Mouse (Mus musculus): ENCODE results near the gene Mlph. TPM values are rescaled to one million over a fixed set of nuclear protein-coding genes. Genes with fewer than 3 reads are reported as not detected.

Mlph gene
- total RNA-seq, 1 experiment, result 0.36 TPM

DNA sequence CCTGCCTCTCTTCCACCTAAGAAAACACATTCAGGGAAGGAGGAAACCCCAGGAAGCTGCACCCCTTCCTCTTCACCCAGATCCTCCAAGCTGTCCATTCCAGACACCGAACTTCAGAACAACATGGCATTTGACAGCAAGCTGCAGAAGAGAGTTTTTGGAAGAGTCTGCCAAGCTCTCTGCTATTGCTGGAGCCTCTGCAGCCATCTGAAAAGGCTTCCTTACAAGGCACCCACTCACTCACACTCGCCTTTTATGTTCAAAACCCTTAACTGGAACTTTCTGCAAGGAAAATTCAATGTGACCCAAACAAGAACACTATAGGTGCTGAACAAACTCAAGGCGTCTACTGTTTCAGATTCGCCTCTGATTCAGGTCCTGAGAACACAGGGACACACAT lies 53.8 kb downstream of the Mlph start:
- H3K9ac ChIP-seq (ENCODE audit: insufficient read depth, low read depth, low read length, poor library complexity, severe bottlenecking), result no peak overlapping the region
- no peak overlapping the region for H3K27ac ChIP-seq (ENCODE audit: insufficient read depth, low read depth, low read length, poor library complexity, severe bottlenecking)
- in situ Hi-C loops (cut with MboI; ENCODE audit: low sequenced_read_pairs in 2 of 2, unreplicated experiment in 2 of 2), result loop anchor here in 1 of 2 experiments (25.0 kb wide), 1 partner anchor 331 kb away; no protein-coding TSS in a partner anchor
- H3K4me1 ChIP-seq (ENCODE audit: control insufficient read depth in 2 of 2, insufficient read depth in 2 of 2, low read length in 2 of 2, poor library complexity in 1 of 2), result peaks cover 0 to 5% of the 10 kb centered on the region in 2 experiments; a peak in 1 of 4 replicates
- TF ChIP-seq HCFC1 (IDR thresholded peaks at IDR 0.05; ENCODE audit: borderline replicate concordance, insufficient read depth, low read length) (no peak), CHD2 (IDR thresholded peaks at IDR 0.05; ENCODE audit: low read depth, low read length) (no peak), ZC3H11A (IDR thresholded peaks at IDR 0.05; ENCODE audit: borderline replicate concordance, low read depth, low read length) (no peak), ZNF384 (IDR thresholded peaks at IDR 0.05; ENCODE audit: low read depth, low read length) (no peak), MAFK (IDR thresholded peaks at IDR 0.05; ENCODE audit: insufficient read depth, low read depth, low read length) (no peak)
- H3K4me3 ChIP-seq (ENCODE audit: insufficient read depth in 1 of 2, low read depth in 1 of 2, low read length in 2 of 2, poor library complexity in 1 of 2, severe bottlenecking in 1 of 2), result no peak overlapping the region
- no peaks in the 10 kb centered on the region for H3K9me3 ChIP-seq (ENCODE audit: control insufficient read depth, insufficient read depth, low read depth, low read length)
- no peak for DNase-seq (ENCODE audit: low read depth, low spot score)
- H3K36me3 ChIP-seq (ENCODE audit: control insufficient read depth, insufficient read depth, low read length, poor library complexity, severe bottlenecking), result no peaks in the 10 kb centered on the region

DNA sequence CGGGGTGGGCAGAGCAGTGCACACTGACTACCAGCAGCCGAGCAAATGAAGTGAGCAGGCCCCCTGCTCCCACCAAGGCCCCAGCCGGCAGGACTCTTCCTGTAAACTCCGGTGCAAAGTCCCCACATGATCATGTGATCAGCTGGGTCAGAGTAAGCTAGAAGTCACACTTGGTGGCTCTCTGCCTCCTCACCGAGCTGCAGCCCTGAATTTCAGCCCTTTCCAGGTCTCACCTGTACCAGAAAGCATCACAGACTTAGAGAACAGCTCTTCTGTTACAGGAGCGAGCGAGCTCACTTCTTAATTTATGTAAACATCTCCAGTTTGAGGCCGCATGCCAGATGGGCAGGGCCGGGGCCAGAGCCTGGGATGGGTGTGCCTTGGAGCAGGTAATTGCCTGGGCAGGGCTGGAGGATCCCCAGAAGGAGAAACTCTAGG lies 54.5 kb downstream of the Mlph start, which contains the start of gene Rab17:
TSS of gene Rab17 (minus strand) at position 315 of the 438 bp plus-strand sequence.
- no peak for DNase-seq (ENCODE audit: low read depth, low spot score)
- Histone ChIP-seq H3K9ac (ENCODE audit: insufficient read depth, low read depth, low read length, poor library complexity, severe bottlenecking) (no peak within 1 kb of the TSS), H3K9me3 (ENCODE audit: control insufficient read depth, insufficient read depth, low read depth, low read length) (no peaks in the 10 kb centered on the region), H3K4me3 (ENCODE audit: insufficient read depth in 1 of 2, low read depth in 1 of 2, low read length in 2 of 2, poor library complexity in 1 of 2, severe bottlenecking in 1 of 2) (no peak within 1 kb of the TSS), H3K4me1 (ENCODE audit: control insufficient read depth in 2 of 2, insufficient read depth in 2 of 2, low read length in 2 of 2, poor library complexity in 1 of 2) (peaks cover 0 to 5% of the 10 kb centered on the region in 2 experiments; a peak in 1 of 4 replicates), H3K27ac (ENCODE audit: insufficient read depth, low read depth, low read length, poor library complexity, severe bottlenecking) (no peak within 1 kb of the TSS), H3K36me3 (ENCODE audit: control insufficient read depth, insufficient read depth, low read length, poor library complexity, severe bottlenecking) (no peaks in the 10 kb centered on the region)
- in situ Hi-C loops (cut with MboI; ENCODE audit: low sequenced_read_pairs in 2 of 2, unreplicated experiment in 2 of 2), result loop anchor here in 1 of 2 experiments (25.0 kb wide), 1 partner anchor 332 kb away; no protein-coding TSS in a partner anchor
- TF ChIP-seq CHD2 (IDR thresholded peaks at IDR 0.05; ENCODE audit: low read depth, low read length), result no peak
- no peak for TF ChIP-seq ZNF384 (IDR thresholded peaks at IDR 0.05; ENCODE audit: low read depth, low read length)
- TF ChIP-seq ZC3H11A (IDR thresholded peaks at IDR 0.05; ENCODE audit: borderline replicate concordance, low read depth, low read length), result no peak
- TF ChIP-seq HCFC1 (IDR thresholded peaks at IDR 0.05; ENCODE audit: borderline replicate concordance, insufficient read depth, low read length), result no peak
- TF ChIP-seq MAFK (IDR thresholded peaks at IDR 0.05; ENCODE audit: insufficient read depth, low read depth, low read length), result no peak

DNA sequence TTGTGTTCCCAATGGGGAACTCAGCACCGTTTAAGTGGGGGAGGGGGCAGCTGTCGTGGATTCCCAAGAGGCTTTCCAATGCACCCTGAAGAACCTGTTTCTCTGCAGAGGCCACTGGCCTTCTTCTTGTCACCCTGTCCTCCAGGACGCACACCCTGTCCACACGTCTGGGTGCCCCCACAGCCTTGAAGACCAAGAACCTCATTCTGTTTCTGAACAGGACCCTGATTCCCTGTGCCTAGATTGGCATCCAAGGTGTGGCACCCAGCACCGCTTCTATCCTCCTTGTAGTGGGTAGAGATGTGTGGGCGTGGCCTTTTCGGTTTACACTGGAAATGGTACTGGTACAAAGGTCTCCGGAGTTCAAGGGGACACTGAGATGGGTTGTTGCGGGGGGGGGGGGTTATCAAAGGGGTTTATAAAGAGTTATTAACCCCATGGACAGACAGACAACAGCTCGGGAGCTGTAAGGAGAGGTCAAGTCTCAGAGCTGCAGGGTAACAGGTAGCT lies 55.1 kb downstream of the Mlph start:
- DNase-seq (ENCODE audit: low read depth, low spot score), result no peak
- Histone ChIP-seq H3K4me1 (ENCODE audit: control insufficient read depth in 2 of 2, insufficient read depth in 2 of 2, low read length in 2 of 2, poor library complexity in 1 of 2) (peaks cover 0 to 5% of the 10 kb centered on the region in 2 experiments; a peak in 1 of 4 replicates), H3K36me3 (ENCODE audit: control insufficient read depth, insufficient read depth, low read length, poor library complexity, severe bottlenecking) (no peaks in the 10 kb centered on the region), H3K9ac (ENCODE audit: insufficient read depth, low read depth, low read length, poor library complexity, severe bottlenecking) (no peak overlapping the region), H3K4me3 (ENCODE audit: insufficient read depth in 1 of 2, low read depth in 1 of 2, low read length in 2 of 2, poor library complexity in 1 of 2, severe bottlenecking in 1 of 2) (no peak overlapping the region), H3K27ac (ENCODE audit: insufficient read depth, low read depth, low read length, poor library complexity, severe bottlenecking) (no peak overlapping the region), H3K9me3 (ENCODE audit: control insufficient read depth, insufficient read depth, low read depth, low read length) (no peaks in the 10 kb centered on the region)
- in situ Hi-C loops (cut with MboI; ENCODE audit: low sequenced_read_pairs in 2 of 2, unreplicated experiment in 2 of 2), result loop anchor here (10.0 to 25.0 kb wide), 2 partner anchors 135 to 333 kb away; no protein-coding TSS in a partner anchor
- no peak for TF ChIP-seq ZC3H11A (IDR thresholded peaks at IDR 0.05; ENCODE audit: borderline replicate concordance, low read depth, low read length)
- no peak for TF ChIP-seq ZNF384 (IDR thresholded peaks at IDR 0.05; ENCODE audit: low read depth, low read length)
- TF ChIP-seq MAFK (IDR thresholded peaks at IDR 0.05; ENCODE audit: insufficient read depth, low read depth, low read length), result no peak
- no peak for TF ChIP-seq HCFC1 (IDR thresholded peaks at IDR 0.05; ENCODE audit: borderline replicate concordance, insufficient read depth, low read length)
- no peak for TF ChIP-seq CHD2 (IDR thresholded peaks at IDR 0.05; ENCODE audit: low read depth, low read length)

DNA sequence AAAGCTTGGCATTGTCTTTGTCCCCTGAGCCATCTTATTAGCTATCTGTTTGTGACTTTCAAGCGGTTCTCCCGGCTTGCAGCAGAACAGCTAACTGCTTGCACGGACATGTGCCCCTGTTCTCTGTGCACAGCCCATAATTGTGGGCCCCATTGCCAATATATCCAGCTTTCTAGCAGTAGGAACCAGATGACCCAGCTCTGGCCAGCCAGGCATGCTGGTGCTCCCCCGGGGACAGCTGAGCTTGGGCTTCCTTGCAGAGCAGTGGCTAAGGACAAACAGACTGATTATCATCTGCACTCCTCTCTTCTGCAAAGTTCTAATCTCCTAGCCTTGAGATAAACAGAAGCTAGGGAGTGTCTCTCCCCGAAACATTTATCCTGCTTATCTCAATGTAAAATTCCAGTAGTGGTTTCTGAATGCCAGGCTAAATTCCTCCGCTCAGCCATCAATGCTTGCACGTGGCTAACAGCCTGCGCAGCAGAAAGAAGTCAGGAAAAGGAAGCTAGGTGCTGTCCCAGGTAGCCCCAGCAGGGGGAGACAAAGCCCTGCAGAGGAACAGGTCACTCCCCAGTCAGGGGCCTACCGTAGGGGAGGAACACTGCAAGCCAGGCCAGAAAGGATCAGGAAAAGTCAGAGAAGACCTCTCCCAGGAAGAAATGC lies 58.2 kb downstream of the Mlph start:
- H3K9ac ChIP-seq (ENCODE audit: insufficient read depth, low read depth, low read length, poor library complexity, severe bottlenecking), result no peak overlapping the region
- in situ Hi-C loops (cut with MboI; ENCODE audit: low sequenced_read_pairs in 2 of 2, unreplicated experiment in 2 of 2), result loop anchor here (10.0 to 25.0 kb wide), 2 partner anchors 132 to 336 kb away; no protein-coding TSS in a partner anchor
- DNase-seq (ENCODE audit: low read depth, low spot score), result peak; percentile 74
- no peak overlapping the region for H3K4me3 ChIP-seq (ENCODE audit: insufficient read depth in 1 of 2, low read depth in 1 of 2, low read length in 2 of 2, poor library complexity in 1 of 2, severe bottlenecking in 1 of 2)
- peaks cover 0 to 5% of the 10 kb centered on the region in 2 experiments; a peak in 1 of 4 replicates for H3K4me1 ChIP-seq (ENCODE audit: control insufficient read depth in 2 of 2, insufficient read depth in 2 of 2, low read length in 2 of 2, poor library complexity in 1 of 2)
- TF ChIP-seq ZC3H11A (IDR thresholded peaks at IDR 0.05; ENCODE audit: borderline replicate concordance, low read depth, low read length) (peak; percentile 80; the same call in 1 of the 2 replicates), ZNF384 (IDR thresholded peaks at IDR 0.05; ENCODE audit: low read depth, low read length) (no peak), CHD2 (IDR thresholded peaks at IDR 0.05; ENCODE audit: low read depth, low read length) (no peak), HCFC1 (IDR thresholded peaks at IDR 0.05; ENCODE audit: borderline replicate concordance, insufficient read depth, low read length) (no peak)
- H3K36me3 ChIP-seq (ENCODE audit: control insufficient read depth, insufficient read depth, low read length, poor library complexity, severe bottlenecking), result no peaks in the 10 kb centered on the region
- no peak overlapping the region for H3K27ac ChIP-seq (ENCODE audit: insufficient read depth, low read depth, low read length, poor library complexity, severe bottlenecking)
- H3K9me3 ChIP-seq (ENCODE audit: control insufficient read depth, insufficient read depth, low read depth, low read length), result no peaks in the 10 kb centered on the region
